Mouse (Mus musculus) small intestine, adult 2 months (tissue): ENCODE data around the gene Tom1l2.

Experiments
- CTCF ChIP-seq: fragments of 200-500 bp; IDR thresholded peaks from 2 replicates; pipeline ENCODE4 v1.5.1; 2012; ENCODE audit warnings: low read depth, mild to moderate bottlenecking, control low read depth, inconsistent platforms, low read length, moderate library complexity, mixed read lengths; ENCODE audit not compliant: insufficient replicate concordance, insufficient read length; ENCODE audit errors: extremely low read depth
- POLR2A ChIP-seq: fragments of 200-500 bp; IDR thresholded peaks from 2 replicates; pipeline ENCODE4 v1.6.1; 2012; ENCODE audit warnings: low read depth, mild to moderate bottlenecking, control low read depth, inconsistent platforms, low read length, moderate library complexity

GRCm38 (mm10) chr11:60235351-60235750, 117.4 kb downstream of the Tom1l2 start:
- TF ChIP-seq CTCF, result no peak
- no peak for TF ChIP-seq POLR2A
